Mouse (Mus musculus) thymus, postnatal 10 days (tissue): Measurements from ENCODE around the gene Mia2.
A peak's percentile ranks its signal among the peaks of the same experiment; 100 is the strongest.

Source experiments
- DNase-seq, 2 experiments: peaks; one replicate each; pipeline ENCODE4 v3.0.0; 2021; ENCODE audit warnings: low spot score in 2 of 2

The Mia2 gene

DNA sequence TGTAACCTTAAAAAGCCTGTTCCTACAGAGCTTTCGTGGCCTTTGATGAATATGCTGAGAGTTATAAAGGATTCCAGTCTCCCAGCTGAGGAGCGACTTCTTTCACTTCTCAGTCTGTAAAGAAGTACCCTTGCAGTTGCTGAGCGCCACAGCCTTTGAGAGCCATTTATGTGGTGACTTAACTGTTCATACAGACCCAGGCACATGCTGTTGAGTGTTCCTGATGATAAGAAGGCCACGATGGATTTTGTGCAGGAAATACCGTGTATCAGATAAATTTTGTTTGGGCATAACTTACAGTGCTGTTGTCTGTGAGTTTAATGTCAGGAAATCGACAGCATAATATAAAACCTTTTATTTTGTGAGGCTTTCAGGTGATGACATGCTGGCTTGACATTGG, 68.9 kb downstream of the Mia2 start:
- DNase-seq, result no peak

DNA sequence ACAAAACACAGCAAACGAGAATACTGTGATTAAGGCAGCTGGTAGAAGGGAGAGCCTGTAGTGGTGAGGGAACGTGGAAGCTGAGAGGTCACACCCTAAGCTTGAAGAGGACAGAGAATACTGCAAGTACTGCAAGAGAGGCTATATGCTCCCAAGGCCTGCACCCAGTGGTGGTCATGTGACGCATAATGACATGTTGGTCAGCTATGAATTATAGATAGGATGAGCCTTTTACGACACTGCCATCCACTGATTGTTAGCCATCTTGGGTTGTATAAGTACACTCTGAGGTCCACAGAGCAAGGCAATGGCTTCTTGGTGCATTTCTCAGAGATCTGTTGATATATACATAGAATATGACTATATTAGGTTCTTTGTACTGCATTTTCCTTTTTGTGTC, 71.0 kb downstream of the Mia2 start:
- no peak for DNase-seq

DNA sequence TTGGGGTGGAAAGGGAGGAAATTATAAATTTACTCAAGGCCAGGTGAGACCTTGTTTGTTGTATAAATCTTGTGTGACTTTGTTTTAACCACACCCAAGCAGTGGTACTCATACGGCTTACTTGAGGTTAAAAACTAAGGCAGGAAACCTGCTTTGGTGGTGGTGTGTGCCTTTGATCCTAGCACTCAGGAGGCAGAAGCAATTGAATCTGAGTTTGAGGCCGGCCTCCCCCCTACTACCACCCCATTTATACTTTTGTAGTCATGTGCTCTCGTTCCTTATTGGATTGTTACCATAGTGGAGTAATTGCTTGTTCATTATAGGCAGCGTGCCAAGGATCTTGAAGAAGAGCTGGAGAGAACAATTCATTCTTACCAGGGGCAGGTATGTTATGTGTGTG, 74.3 kb downstream of the Mia2 start:
- DNase-seq, result no peak

DNA sequence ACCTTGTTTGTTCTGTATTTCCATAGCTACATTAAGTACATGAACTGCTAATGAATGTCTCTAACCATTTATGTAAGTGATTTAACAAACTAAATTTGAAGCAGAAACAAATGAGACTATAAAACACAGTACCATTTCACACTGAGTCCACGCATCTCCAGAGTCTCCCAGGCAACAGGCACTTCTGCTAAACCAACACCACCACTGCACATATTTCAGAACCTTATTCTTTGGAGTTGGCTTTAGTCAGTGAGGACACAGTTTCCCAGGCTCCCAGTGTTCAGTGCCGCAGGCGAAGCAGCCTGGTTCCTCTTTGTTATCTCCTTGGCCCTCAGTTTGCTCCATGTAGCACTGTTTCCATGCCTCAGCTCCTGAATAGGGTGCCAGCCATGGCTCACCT, 82.2 kb downstream of the Mia2 start:
- no peak for DNase-seq

DNA sequence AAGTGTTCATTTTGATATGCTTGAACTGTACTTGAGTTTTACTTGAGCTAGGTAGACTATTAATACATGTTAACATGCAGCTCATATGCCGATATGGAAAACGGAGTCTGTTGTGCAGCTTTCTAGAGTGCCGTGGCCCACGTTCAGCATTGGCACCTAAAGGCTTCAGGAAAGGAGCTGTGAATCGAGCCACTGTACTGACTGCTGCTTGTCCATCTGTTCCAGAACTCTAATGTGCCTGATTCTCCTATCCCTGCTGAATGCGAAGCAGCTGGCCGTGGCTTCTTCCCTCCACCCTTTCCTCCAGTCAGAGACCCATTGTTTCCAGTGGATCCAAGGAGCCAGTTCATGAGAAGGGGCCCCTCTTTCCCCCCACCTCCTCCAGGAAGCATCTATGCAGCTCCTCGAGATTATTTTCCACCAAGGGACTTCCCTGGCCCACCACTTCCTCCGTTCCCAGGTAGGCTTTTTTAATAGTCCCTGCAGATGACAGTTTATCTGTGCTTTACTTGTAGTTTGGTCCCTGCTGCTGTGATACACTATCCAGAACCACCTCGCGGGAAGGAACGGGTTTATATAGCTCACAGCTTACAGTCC, 92.6 kb downstream of the Mia2 start:
- DNase-seq, result no peak

DNA sequence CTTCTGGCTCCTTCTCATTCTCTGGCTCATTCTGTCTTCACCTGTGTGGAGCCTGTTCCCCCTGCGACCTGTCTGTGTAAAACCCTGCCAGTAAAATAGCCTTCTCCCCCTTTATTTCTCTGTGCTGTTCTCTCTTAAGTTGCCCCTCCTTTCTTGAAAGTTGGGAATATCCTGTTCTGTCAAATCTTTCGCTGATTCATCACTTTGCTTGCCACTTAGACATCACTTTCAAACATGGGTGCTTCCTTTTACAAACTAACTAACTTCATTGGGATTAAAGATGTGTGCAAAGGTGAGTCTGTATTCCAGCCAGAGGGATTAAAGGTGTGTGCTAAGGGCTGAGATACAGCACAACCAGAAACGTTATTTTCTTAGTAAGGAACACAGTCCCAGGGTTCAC, 98.0 kb downstream of the Mia2 start:
- DNase-seq, result no peak

DNA sequence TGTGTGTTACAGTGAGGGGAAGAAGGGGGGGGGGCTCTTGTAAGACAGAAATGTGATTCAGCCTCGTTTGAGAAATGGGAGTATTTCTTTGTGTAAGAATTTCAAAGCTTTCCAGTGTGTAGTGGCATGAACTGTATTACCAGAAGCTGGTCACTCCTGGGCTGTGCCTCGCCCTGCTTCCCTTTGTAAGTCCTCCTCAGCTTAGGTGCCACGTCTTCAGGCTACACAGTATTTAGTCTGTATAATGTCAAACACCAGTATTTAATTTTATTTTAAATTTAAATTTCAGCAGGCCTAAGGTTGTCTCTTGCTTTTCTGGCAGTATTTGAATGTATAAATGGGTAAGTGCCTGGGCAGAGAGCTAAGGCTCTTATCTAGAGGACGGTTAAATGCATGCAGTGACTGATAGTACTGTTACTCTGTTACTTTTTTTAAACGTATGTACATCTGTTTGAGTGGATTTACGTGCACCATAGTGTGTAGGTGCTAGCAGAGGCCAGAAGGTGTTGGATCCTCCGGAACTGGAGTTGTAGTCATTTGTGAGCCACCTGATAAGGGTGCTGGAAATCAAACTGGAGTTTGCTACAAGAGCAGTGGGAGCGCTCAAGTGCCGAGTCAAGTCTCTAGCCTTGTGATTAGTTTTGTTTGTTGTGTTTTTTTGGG, 98.9 kb downstream of the Mia2 start:
- DNase-seq, result no peak

DNA sequence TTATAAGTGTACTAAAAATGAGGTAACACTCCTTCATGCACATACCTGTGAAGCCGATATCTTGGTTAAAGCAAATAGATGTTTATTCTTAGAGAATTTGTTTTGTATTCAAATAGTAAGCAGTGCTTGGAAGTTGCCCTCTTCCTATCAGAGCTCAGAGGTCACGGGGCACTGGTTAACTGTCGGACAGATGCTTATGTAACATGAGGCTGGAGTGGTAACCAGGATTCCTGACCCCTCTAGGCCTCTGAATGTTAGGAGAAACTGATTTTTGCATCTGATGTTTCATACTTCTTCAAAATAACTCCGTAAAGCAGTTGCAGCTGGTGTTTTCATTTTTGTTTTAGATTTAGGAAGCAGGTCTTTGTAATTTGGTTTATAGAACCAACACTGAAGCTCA, 99.5 kb downstream of the Mia2 start:
- DNase-seq, result no peak

DNA sequence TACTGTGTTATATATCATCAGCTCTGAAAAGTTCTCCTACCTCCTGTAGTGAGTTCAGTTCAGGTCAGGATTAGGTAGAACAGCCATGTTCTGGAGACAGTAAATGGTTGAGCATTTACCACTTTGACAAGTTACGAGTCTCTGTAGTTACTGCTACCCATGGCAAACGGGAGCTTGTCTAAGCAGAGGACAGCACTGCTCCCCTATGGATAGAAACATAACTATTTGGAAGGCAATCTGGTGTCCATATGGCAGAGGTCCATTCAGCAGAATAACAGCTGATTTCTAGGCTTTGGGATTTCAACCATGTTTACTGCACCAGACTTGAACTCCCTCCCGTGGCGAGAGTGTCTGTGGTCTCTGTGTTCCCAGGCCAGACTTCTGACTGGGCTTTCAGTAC, 100.3 kb downstream of the Mia2 start:
- DNase-seq, result no peak

DNA sequence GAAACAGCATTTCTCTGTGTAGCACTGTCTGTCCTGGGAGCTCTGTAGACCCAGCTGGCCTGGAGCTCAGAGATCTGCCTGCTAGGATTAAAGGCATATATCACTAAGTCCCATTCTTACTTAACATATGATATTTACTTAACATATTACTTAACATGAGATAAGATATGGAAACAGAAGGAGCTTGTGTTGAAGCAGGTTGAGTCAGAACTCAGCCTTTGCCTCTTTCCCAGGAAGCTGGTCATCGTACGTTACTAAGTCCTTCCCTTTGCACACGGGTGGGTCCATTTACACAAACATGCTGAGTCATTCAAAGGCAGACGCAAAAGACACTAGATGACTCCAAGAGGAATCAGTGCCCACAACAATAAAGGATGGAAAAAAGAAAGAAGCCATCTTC, 103.2 kb downstream of the Mia2 start:
- no peak for DNase-seq

DNA sequence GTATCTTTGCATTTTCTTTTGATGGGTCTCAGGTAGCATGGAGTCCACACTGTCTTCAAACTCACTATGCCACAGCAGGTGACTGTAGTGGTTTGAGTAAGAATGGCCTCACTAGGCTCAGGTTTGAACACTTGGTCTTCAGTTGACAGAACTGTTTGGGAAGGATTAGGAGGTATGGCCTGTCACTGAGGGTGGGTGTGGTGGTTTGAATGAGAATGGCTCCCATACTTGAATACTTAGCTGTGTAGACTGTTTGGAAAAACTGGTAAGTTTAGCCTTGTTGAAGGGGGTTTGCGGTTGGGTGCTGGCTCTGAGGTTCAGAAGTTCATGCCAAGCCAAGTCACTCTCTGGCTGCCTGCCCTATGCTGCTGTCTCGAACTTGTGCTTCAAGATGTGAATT, 103.8 kb downstream of the Mia2 start:
- DNase-seq, result no peak

DNA sequence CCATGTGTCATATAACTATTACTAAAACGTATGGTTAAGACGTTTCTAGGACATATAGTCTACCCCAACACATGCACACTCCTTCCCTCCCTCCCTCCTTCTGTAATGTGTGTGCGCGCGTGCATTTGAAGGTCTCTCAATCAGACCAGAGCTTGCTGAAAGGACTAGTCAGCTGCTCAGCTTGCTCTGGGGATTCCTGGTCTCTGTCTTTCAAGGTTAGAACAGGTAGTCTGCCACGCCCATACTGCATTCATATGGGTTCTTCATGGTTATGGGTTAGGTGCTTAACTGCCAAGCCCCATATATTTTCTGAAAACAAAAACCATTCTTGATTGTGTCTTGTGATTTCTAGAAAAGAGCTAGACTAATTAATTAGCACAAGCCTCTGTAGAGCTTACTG, 110.0 kb downstream of the Mia2 start:
- DNase-seq, result no peak

DNA sequence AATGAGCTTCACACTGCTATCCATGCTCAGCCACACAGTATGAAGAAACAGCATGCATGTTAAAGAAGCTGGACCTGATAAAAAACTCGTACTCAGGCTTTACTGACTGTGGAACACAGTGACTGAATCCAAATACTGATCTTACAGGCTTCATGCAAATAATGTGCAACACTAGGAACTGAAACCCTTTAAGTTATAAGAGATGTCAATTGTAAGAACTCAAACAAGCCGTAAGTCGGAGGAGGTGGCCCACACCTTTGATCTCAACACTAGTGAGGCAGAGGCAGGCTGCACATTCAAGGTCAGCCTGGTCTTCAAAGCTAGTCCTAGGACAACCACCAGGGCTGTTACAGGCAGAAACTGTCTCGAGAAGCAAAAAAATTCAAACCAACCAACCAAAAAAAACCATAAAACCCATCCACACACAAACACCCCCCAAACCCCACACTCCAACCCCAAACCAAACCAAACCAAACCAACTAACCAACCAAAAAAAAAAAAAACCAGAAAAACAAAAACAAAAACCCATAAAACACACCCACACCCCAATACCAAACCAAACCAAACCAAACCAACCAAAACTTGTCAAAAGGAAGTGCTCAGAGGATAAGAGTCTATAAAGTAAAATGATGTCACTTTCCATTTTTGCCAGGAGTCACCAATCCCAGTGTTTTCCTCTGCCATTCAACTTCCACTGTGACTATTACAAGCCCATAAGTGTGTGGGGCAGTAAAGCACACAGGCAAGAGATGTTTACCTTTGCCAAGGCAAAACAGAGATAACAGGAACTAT, 110.8 kb downstream of the Mia2 start:
- no peak for DNase-seq

DNA sequence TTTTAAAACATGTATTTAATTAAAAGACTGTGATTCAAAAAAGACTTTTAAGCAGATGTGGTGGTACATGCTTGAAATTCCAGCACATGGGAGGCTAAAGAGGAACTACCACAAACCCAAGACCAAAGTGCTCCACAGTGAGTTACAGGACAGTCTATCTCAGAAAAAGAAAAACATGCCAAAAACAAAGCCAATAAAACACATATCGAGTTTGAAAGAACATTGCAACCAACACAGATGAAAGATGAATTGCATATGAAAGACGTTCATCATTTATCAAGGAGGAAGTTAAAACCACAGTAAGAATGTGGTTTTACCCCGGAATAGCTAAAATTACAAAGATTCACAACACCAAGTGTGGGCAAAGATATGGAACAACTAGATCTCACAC, 111.4 kb downstream of the Mia2 start:
- DNase-seq, result no peak

DNA sequence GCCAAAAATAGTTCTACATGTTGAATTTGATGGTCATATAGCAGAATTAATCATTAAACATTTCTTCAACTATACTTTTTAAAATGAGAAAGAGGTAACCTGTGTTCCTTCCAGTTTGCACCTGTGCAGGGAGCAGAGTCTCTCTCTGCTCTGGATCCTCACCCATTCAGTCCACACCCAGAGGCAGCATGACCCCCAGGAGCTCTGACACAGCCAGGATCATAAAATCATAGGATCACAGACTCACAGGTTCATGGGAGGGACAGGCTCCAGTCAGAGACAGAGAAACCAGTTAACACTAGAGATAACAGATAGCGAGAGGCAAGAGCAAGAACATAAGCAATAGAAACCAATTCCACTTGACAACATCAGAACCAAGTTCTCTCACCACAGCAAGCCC, 112.2 kb downstream of the Mia2 start:
- DNase-seq, result no peak

DNA sequence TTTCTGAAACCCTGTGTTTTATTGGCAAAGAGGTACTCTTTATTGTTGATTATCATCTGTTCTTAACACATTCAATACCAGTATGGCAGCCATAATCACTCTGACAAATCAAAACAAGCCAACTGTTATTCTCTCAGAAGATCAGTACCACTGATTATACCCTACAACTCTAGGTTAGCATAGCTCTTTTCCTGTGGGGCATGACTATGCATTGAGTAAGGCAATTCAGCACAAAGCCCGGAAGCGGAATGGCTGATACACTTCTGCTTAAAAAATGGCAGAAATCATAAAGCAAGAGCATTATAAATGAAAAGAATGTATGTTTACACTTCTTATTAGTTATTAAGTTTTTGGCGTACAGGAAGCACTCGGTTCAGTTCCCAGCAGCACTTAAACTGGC, 120.6 kb downstream of the Mia2 start:
- DNase-seq, result peak in 1 of 2 experiments; percentile 7

DNA sequence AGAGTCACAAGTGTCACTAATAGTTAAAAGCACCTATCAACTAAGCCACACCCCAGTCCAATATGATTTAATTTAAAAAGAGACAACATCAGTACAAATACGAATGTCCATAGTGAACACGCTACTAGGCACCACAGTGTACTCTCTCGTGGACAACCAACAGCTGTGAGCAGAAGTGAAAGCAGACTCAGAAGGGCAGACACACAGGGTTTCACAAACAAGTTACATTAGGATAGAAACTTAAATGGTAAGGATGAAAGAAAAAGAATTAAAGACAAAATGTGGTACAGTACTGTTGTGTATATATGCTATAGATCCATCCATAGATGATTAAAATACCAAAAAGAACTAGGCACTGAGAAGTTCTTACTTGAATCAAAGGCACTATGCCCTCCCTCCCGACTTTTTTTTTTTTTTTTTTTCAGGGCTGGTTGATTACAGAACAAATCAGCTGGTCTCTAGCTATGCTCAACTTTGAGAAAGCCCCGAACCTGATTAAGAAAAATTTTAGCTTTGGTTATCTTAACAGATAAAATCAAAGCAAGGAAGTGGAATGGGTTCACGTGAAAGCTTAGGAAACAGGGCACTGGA, 121.2 kb downstream of the Mia2 start:
- no peak for DNase-seq

DNA sequence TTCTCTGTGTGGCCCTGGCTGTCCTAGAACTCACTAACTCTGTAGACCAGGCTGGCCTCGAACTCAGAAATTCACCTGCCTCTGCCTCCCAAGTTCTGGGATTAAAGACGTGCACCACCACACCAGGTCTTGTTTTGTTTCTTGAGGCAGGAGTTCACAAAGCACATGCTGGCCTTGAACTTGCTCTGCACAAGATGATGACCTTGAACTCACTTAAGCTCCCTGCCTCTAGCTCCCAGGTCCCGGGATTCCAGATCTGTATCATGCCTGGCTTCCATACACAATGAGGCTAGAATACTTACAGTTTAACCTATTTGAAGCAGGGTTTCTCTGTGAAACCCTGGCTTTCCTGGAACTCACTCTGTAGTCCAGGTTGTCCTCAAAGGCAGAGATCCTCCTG, 121.7 kb downstream of the Mia2 start:
- no peak for DNase-seq

DNA sequence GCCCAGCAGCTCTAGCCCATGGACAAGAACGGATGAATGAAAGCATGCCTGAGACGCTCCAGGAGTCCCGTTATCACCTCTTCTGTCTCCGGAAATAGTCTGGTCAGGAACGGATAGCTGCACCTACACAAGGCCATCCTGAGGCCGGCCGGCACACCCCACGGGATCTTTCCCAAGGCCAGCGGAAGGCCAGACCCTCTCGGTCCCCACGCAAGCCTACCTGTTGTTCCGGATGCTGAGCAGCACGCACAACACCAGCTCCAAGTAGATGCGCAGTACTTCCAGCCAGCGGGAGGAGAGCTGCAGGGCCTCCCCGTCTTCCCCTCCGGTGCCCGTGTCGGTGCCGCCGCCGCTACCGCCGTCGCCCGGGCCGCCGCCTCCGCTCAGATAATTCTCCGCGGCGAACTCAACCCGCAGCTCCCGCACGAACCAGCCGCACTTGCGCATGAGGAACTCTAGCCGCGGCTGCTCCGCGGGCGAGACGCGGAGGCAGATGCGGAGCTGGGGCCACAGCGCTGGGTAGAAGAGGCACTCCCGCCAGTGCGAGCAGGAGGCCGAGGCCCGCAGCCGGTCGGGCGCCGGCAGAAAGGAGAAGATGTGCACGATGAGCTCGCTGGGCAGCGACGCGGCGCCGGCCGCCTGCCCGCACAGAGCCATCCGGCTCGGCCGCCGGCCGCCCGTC, 123.2 kb downstream of the Mia2 start:
- DNase-seq, result peak; percentile 44 to 45

DNA sequence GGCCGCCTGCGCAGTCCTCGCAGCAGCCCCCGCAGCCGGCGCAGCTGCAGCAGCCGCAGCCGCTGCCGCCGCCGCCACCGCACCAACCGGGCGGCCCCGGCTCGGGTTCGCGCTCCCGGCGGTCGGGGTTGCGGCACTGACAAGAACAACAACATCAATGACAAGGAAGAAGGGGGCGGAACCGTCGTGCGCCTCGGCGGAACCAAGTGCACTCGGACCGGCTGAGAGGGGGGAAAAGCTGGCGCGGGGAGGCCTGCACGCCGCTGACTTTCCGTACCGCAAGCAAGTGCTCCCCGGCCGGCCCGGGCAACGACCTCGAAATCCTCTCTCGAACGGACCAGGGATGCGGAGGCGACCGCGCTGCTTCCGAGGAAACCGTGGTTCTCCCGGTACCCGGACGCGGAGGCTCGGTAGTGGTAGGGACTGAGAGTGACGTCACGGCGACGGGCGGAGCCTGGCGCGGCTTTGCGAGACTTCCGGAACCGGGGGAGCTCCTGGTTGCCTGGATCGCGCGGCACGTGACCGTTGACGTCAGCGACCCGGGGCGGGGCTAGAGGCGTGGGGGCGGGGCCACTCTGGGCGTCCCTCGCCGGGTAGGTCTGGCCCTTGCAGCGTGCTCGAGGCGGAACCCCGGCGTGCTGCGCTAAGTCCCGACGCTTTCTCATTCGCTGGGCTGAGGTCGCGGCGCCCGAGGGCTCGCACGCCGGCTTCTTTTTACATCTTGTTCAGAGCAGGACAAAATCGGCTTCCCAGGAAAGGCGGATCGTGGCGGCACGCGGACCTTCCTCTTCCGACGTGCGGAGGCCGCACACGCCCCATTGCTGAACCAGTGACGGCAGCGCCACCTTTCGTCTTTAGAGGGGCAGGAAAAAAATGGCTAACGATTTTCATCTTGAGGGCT, 124.0 kb downstream of the Mia2 start, which contains the start of gene Fbxo33:
TSS of gene Fbxo33 (minus strand) at position 401 of the 901 bp plus-strand sequence.
- DNase-seq, result peak; percentile 97 to 98

DNA sequence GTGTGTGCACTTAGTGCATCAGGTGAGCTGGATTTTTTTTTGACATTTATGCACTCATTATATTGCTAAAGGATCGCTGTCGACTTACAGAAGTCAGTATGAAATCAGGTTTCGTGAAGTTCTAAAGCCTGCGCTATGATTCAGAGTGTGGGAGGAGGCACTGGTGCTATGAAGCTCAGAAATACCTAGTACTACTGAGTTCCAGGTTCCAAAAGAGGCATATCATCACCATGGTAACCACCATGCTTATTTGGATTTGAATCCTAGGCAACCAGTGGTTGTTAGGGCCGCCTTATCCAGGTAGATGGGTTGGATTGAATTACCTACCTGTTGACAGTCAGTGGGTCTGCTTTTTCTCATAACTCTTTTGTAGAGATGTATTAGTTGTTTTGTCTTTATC, 132.8 kb downstream of the Mia2 start:
- no peak for DNase-seq
